Mouse (Mus musculus) neural tube, embryonic 13.5 days (tissue): ENCODE data around the gene Wars2. TPM values are rescaled to one million over a fixed set of nuclear protein-coding genes. Genes with fewer than 3 reads are reported as not detected.

Experiments used
- ATAC-seq: fragments of 200-750 bp; cut with Nextera tagmentation; 2 replicates; pipeline ENCODE4 v1.8.0; 2017; ENCODE audit warnings: low read depth, mild to moderate bottlenecking, moderate TSS enrichment, moderate library complexity
- H3K27ac ChIP-seq: fragments of 300-500 bp; sonication (generic); replicated peaks from 2 replicates; pipeline ENCODE4 v1.5.1; 2015; ENCODE audit warnings: moderate library complexity, mild to moderate bottlenecking, inconsistent platforms
- H3K27me3 ChIP-seq: fragments of 300-500 bp; sonication (generic); 2 replicates; pipeline ENCODE4 v1.6.1; 2015; ENCODE audit warnings: mild to moderate bottlenecking, inconsistent platforms
- H3K36me3 ChIP-seq: fragments of 300-500 bp; sonication (generic); 2 replicates; pipeline ENCODE4 v1.6.1; 2015; ENCODE audit warnings: mild to moderate bottlenecking, inconsistent platforms
- H3K4me1 ChIP-seq: fragments of 300-500 bp; sonication (generic); replicated peaks from 2 replicates; pipeline ENCODE4 v1.6.1; 2015; ENCODE audit warnings: inconsistent platforms
- H3K4me2 ChIP-seq: fragments of 300-500 bp; sonication (generic); 2 replicates; pipeline ENCODE4 v1.6.1; 2015; ENCODE audit warnings: inconsistent platforms, mild to moderate bottlenecking, moderate library complexity
- H3K4me3 ChIP-seq: fragments of 300-500 bp; sonication (generic); 2 replicates; pipeline ENCODE4 v1.5.1; 2015; ENCODE audit warnings: mild to moderate bottlenecking, inconsistent platforms
- H3K9ac ChIP-seq: fragments of 300-500 bp; sonication (generic); 2 replicates; pipeline ENCODE4 v1.6.1; 2015; ENCODE audit warnings: moderate library complexity, mild to moderate bottlenecking, inconsistent platforms
- H3K9me3 ChIP-seq: fragments of 300-500 bp; sonication (generic); 2 replicates; pipeline ENCODE4 v1.6.1; 2016; ENCODE audit warnings: inconsistent platforms
- WGBS: fragments of 180-500 bp; shearing (Covaris S2); methylation state at CpG from one replicate; pipeline ENCODE4 v1.1.7; 2015; 5-methylcytosine and 5-hydroxymethylcytosine counted together
- polyA plus RNA-seq: library from polyadenylated mRNA; unstranded; fragments of >200 nt; fragmentation: Nextera tagmentation; extraction: Ambion mirVana; gene quantifications from 2 replicates; pipeline ENCODE4 v1.2.1, GENCODE M21; 2015

Gene Wars2
- polyA plus RNA-seq, 1 experiment from 2014 or later = 6.3 TPM

DNA sequence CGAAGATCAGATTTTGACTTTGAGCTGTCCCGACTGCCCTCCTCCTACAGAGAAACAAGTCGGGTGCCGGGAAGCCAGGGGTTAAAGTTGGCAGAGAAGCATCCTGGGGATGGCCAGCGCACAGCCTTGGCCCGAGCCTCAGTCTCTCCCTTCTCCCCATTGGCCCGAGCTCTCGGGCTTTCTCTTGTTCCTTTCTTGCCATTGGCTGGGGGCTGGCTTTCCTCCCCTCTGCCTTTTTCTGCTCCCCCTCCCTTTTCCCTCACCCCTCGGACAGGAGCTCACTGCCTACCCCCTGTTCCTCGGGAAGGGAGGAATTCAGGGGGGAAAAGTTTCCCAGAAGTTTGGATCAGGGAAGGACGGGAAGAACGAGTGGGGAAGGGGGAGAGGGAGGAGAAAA is 112.2 kb downstream of the Wars2 start:
- Histone ChIP-seq H3K4me1 (peaks cover 10% of the 10 kb centered on the region), H3K27me3 (peaks cover 100% of the 10 kb centered on the region), H3K27ac (no peak overlapping the region), H3K4me3 (no peak overlapping the region), H3K4me2 (peak overlapping the region; percentile 53), H3K9ac (no peak overlapping the region), H3K9me3 (no peaks in the 10 kb centered on the region), H3K36me3 (no peaks in the 10 kb centered on the region)
- WGBS = under 1% methylated on average over 12 of the region's 12 CpGs
- ATAC-seq = peak; percentile 29; the same call in 1 of the 2 replicates

GRCm38 (mm10) chr3:99253497-99254451 is 112.9 kb downstream of the Wars2 start:
- Histone ChIP-seq H3K4me3 (peak overlapping the region; percentile 33), H3K9me3 (no peaks in the 10 kb centered on the region), H3K4me2 (peak overlapping the region; percentile 53), H3K27ac (no peak overlapping the region), H3K4me1 (peaks cover 10% of the 10 kb centered on the region), H3K27me3 (peaks cover 100% of the 10 kb centered on the region), H3K36me3 (no peaks in the 10 kb centered on the region), H3K9ac (peak overlapping the region; percentile 12; the same call in 1 of the 2 replicates)
- ATAC-seq = peak; percentile 56
- WGBS = under 1% methylated on average over 72 of the region's 73 CpGs

DNA sequence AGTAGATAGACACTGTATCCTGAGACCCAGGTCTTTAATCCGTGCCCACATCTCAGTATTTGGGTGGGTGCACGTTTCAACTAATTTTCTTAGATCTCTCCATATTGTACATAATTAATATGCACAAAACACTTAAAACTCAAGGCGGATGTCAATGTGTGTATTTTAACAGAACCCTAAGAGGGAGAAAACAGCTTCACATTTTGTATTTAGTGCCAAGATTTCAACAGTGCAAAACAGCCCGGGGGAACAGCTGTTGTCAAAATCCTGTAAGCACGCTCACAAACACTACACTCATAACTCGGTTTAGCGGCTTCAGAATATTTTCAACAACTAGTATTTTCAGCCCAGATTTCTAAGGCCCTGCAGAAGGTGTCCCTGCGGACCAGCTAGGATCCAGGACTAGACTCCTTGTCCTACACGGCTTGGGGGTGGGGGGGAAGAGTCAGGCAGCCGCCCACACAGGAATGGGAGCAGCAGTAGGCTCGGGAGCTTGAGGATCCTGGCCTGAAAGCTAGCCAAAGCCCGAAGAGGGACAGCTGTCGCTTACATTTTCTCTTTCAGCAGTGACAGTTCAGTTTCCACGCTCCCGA is 113.8 kb downstream of the Wars2 start:
- Histone ChIP-seq H3K4me1 (peaks cover 10% of the 10 kb centered on the region), H3K36me3 (no peaks in the 10 kb centered on the region), H3K9me3 (no peaks in the 10 kb centered on the region), H3K27me3 (peaks cover 100% of the 10 kb centered on the region), H3K4me3 (peak overlapping the region; percentile 33; the same call in 1 of the 2 replicates), H3K9ac (no peak overlapping the region), H3K4me2 (no peak overlapping the region), H3K27ac (no peak overlapping the region)
- 1% methylated on average over 15 of the region's 15 CpGs for WGBS
- no peak for ATAC-seq

- Histone ChIP-seq H3K9me3 (no peaks in the 10 kb centered on the region), H3K27ac (no peak overlapping the region), H3K4me1 (peaks cover 10% of the 10 kb centered on the region), H3K4me2 (no peak overlapping the region), H3K27me3 (peaks cover 98% of the 10 kb centered on the region), H3K9ac (no peak overlapping the region), H3K36me3 (no peaks in the 10 kb centered on the region), H3K4me3 (no peak overlapping the region)
- no peak for ATAC-seq
- 8% methylated on average over 11 of the region's 11 CpGs for WGBS
Observed at GRCm38 (mm10) chr3:99255411-99256365, 114.8 kb downstream of the Wars2 start.

DNA sequence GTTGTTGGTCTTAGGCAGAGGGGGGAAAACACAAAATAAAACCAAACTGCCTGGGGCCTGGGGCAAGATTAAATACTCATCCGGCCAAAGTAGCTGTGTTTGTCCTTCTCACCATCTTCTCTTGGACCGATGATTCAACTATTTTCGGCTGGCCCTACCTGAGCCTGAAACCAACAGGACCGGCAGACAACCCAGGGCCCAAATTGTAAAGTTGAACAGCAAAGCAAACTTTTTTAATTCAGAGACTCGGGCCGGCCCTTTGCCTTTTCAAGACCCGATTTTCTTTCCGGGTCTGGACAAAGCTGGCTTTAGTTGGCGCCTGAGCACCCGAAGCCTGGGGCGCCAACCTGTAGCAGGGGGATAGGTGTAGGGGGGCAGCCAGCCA is 115.5 kb downstream of the Wars2 start:
- 3% methylated on average over 11 of the region's 11 CpGs for WGBS

GRCm38 (mm10) chr3:99256766-99257165 is 115.9 kb downstream of the Wars2 start:
- H3K4me3 ChIP-seq = no peak overlapping the region
- ATAC-seq = no peak
- no peak overlapping the region for H3K9ac ChIP-seq
- no peaks in the 10 kb centered on the region for H3K9me3 ChIP-seq
- WGBS = under 1% methylated on average over 20 of the region's 20 CpGs
- H3K36me3 ChIP-seq = no peaks in the 10 kb centered on the region
- peaks cover 98% of the 10 kb centered on the region for H3K27me3 ChIP-seq
- H3K27ac ChIP-seq = no peak overlapping the region
- peaks cover 10% of the 10 kb centered on the region for H3K4me1 ChIP-seq
- no peak overlapping the region for H3K4me2 ChIP-seq

More for the DNA sequence above, 115.5 kb downstream of the Wars2 start:
- no peaks in the 10 kb centered on the region for H3K9me3 ChIP-seq
- no peaks in the 10 kb centered on the region for H3K36me3 ChIP-seq
- H3K4me3 ChIP-seq = no peak overlapping the region
- H3K9ac ChIP-seq = no peak overlapping the region
- H3K4me1 ChIP-seq = peaks cover 10% of the 10 kb centered on the region
- no peak overlapping the region for H3K27ac ChIP-seq
- ATAC-seq = no peak
- H3K4me2 ChIP-seq = no peak overlapping the region
- peaks cover 98% of the 10 kb centered on the region for H3K27me3 ChIP-seq

DNA sequence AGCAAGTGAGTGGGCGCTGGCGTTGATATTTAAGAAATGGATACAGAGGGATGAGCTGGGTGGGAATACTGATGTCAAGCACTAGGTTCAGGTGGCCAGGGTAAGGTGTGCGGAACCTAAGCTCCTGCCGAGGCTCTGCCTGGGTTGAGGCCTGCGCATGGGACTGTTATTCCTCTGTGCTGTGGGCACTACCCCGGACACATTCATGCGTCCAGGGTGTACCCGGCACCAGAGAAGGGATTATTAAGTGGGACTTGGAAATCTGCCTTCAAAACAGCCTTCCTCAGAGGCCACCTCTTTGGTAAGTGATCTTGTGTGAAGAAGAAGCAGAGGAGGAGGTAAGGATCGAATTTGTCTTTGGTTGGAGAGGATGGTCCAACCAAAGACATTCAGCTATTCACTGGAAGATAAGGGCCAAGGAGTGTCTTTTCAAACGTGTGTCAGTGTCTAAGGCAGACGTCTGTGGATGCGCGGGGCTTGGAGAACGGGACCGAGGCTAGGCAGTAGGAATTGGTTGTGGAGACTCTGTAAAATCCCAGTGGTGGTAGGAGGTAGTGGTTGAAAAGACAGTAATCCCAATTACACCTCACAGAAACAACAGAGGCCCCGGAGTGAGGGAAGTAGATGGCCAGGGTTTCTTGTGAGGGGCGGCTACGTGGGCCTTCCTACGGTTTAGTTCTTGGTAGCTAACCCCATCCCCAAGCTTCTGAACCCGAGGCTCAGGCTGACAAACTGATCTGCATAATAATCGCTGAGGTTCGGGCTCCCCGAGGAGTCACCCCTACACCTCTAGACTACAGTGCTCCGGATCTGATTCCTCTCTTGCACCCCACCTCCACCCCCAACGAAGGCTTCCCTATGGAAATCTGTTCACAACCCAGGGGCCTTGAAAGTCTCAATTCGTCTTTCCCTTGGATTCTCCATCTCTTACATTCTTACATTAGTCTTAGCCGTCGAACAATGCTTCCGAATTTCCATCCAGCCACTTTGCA is 117.0 kb downstream of the Wars2 start:
- H3K36me3 ChIP-seq = no peaks in the 10 kb centered on the region
- no peak overlapping the region for H3K27ac ChIP-seq
- H3K27me3 ChIP-seq = peaks cover 98% of the 10 kb centered on the region
- no peak overlapping the region for H3K9ac ChIP-seq
- H3K4me2 ChIP-seq = no peak overlapping the region
- H3K9me3 ChIP-seq = no peaks in the 10 kb centered on the region
- peaks cover 10% of the 10 kb centered on the region for H3K4me1 ChIP-seq
- no peak overlapping the region for H3K4me3 ChIP-seq
- WGBS = 3% methylated on average over 29 of the region's 29 CpGs
- no peak for ATAC-seq

GRCm38 (mm10) chr3:99259741-99260270 is 118.9 kb downstream of the Wars2 start:
- H3K27ac ChIP-seq = no peak overlapping the region
- H3K36me3 ChIP-seq = no peaks in the 10 kb centered on the region
- H3K9me3 ChIP-seq = no peaks in the 10 kb centered on the region
- H3K4me3 ChIP-seq = no peak overlapping the region
- peaks cover 98% of the 10 kb centered on the region for H3K27me3 ChIP-seq
- H3K4me1 ChIP-seq = no peaks in the 10 kb centered on the region
- no peak overlapping the region for H3K4me2 ChIP-seq
- H3K9ac ChIP-seq = no peak overlapping the region
- ATAC-seq = no peak
- 6% methylated on average over 6 of the region's 6 CpGs for WGBS

DNA sequence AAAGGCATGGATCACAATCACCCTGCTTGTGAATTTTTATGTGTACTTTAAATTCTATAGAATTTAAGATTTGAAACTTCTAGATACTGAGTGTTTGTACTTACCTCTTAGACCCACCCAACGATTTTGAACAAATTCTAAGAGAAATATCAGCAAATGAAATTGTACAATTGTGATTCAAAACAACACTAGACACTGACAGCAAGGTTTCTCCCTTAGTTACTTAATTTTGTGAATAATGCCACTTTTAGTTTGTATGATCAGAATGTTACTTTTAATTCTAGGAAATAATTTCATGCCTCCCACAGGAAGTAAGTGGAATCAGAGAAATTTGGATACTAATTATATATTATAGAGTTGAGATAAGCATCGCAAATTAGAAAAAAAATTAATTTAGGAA is 119.5 kb downstream of the Wars2 start:
- no peak overlapping the region for H3K4me2 ChIP-seq
- WGBS = 35% methylated on average over 2 of the region's 2 CpGs
- H3K4me3 ChIP-seq = no peak overlapping the region
- no peaks in the 10 kb centered on the region for H3K4me1 ChIP-seq
- H3K27me3 ChIP-seq = peaks cover 98% of the 10 kb centered on the region
- H3K9ac ChIP-seq = no peak overlapping the region
- no peaks in the 10 kb centered on the region for H3K36me3 ChIP-seq
- H3K9me3 ChIP-seq = no peaks in the 10 kb centered on the region
- no peak overlapping the region for H3K27ac ChIP-seq
- no peak for ATAC-seq

DNA sequence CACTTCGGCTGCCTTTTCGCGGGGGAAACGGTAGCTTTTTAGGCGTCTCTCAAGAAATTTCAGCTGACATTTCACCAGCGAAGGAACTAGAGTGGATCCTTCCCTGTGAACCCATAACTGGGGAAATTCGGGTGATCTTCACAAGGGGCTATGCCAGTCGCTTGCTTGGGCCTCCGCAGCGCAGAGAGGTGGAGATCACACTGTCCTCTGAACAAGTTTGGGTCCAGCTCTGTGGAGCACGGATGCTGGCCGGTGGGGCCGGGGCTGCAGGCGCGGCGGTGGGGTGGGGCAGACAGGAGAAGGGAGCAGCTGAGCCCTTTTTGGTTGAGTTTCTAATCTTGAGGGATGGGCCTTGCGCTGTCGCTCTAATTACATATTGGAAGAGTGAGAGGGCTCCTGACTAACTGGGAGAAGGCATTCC is 120.5 kb downstream of the Wars2 start:
- Histone ChIP-seq H3K4me2 (no peak overlapping the region), H3K4me3 (no peak overlapping the region), H3K27me3 (peaks cover 98% of the 10 kb centered on the region), H3K36me3 (no peaks in the 10 kb centered on the region), H3K9ac (no peak overlapping the region), H3K4me1 (no peaks in the 10 kb centered on the region), H3K9me3 (no peaks in the 10 kb centered on the region), H3K27ac (no peak overlapping the region)
- no peak for ATAC-seq
- WGBS = 2% methylated on average over 18 of the region's 18 CpGs

DNA sequence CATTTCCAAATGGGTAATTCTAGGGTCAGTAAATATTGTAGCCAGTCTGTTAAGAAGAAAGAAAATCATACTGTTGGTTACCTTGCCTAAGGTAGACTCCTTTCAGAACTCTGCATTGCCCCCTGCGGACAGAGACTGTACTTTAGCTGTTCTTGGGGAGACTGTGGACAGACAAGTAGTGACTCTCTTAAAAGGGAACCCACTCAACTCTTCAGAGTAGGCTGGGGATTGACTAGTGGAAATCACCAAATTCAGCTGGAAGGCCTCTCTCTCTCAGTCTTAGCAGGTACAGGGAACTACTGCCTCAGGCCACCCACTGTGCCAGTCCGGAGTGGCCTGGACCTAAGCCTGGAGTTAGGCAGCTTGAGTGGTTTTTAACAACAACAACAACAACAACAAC is 121.1 kb downstream of the Wars2 start:
- Histone ChIP-seq H3K4me3 (no peak overlapping the region), H3K4me2 (no peak overlapping the region), H3K27me3 (peaks cover 98% of the 10 kb centered on the region), H3K27ac (no peak overlapping the region), H3K36me3 (no peaks in the 10 kb centered on the region), H3K9me3 (no peaks in the 10 kb centered on the region), H3K9ac (no peak overlapping the region), H3K4me1 (no peaks in the 10 kb centered on the region)
- no peak for ATAC-seq
- WGBS = 3% methylated on average over 2 of the region's 2 CpGs
